Mouse (Mus musculus): ENCODE data around the gene Nr0b2.

The Nr0b2 gene

GRCm38 (mm10) chr4:133559846-133560245 lies 6.7 kb downstream of the Nr0b2 start:
- in situ Hi-C loops (cut with MboI, MseI), result loop anchor here (10.0 kb wide), 1 partner anchor 875 kb away; no protein-coding TSS in a partner anchor

GRCm38 (mm10) chr4:133561622-133562021 lies 8.4 kb downstream of the Nr0b2 start:
- in situ Hi-C loops (cut with MboI, MseI), result loop anchor here (10.0 kb wide), 1 partner anchor 873 kb away; no protein-coding TSS in a partner anchor

- in situ Hi-C loops (cut with MboI, MseI), result loop anchor here (10.0 kb wide), 1 partner anchor 872 kb away; no protein-coding TSS in a partner anchor
Observed at GRCm38 (mm10) chr4:133563123-133563571, 10.0 kb downstream of the Nr0b2 start.

- in situ Hi-C loops (cut with MboI, MseI), result loop anchor here (10.0 kb wide), 1 partner anchor 868 kb away; no protein-coding TSS in a partner anchor
Observed at GRCm38 (mm10) chr4:133567251-133567650, 14.1 kb downstream of the Nr0b2 start.

GRCm38 (mm10) chr4:133569291-133570065 lies 16.3 kb downstream of the Nr0b2 start:
- in situ Hi-C loops (cut with MboI, MseI), result loop anchor here (10.0 kb wide), 1 partner anchor 865 kb away; no protein-coding TSS in a partner anchor

- in situ Hi-C loops (cut with MboI, MseI), result no loop called here
Observed at GRCm38 (mm10) chr4:133570066-133570466, 16.9 kb downstream of the Nr0b2 start.

GRCm38 (mm10) chr4:133574070-133574842 lies 21.1 kb downstream of the Nr0b2 start, which contains the start of gene Gpatch3:
Gene Gpatch3 (plus strand): TSS chr4:133574745.
- in situ Hi-C loops (cut with MboI, MseI), result no loop called here

GRCm38 (mm10) chr4:133574843-133575202 lies 21.6 kb downstream of the Nr0b2 start:
- in situ Hi-C loops (cut with MboI, MseI), result no loop called here

GRCm38 (mm10) chr4:133577983-133578382 lies 24.8 kb downstream of the Nr0b2 start:
- in situ Hi-C loops (cut with MboI, MseI), result no loop called here

GRCm38 (mm10) chr4:133583690-133584058 lies 30.5 kb downstream of the Nr0b2 start:
- in situ Hi-C loops (cut with MboI, MseI), result no loop called here

- in situ Hi-C loops (cut with MboI, MseI), result no loop called here
Observed at GRCm38 (mm10) chr4:133584059-133584951, 31.1 kb downstream of the Nr0b2 start, which contains the start of gene Gpn2. Gene Gpn2 (plus strand): TSS chr4:133584362.

GRCm38 (mm10) chr4:133592570-133592969 lies 39.4 kb downstream of the Nr0b2 start:
- in situ Hi-C loops (cut with MboI, MseI), result loop anchor here (5.0 to 10.0 kb wide), 2 partner anchors 52 to 235 kb away; no protein-coding TSS in a partner anchor

- in situ Hi-C loops (cut with MboI, MseI), result loop anchor here (10.0 kb wide), 1 partner anchor 49 kb away; no protein-coding TSS in a partner anchor
Observed at GRCm38 (mm10) chr4:133595538-133595937, 42.4 kb downstream of the Nr0b2 start.

GRCm38 (mm10) chr4:133596084-133596483 lies 42.9 kb downstream of the Nr0b2 start:
- in situ Hi-C loops (cut with MboI, MseI), result loop anchor here (10.0 kb wide), 1 partner anchor 49 kb away; no protein-coding TSS in a partner anchor

- in situ Hi-C loops (cut with MboI, MseI), result loop anchor here (10.0 kb wide), 1 partner anchor 46 kb away; no protein-coding TSS in a partner anchor
Observed at GRCm38 (mm10) chr4:133598616-133599015, 45.4 kb downstream of the Nr0b2 start.

- in situ Hi-C loops (cut with MboI, MseI), result loop anchor here (10.0 kb wide), 1 partner anchor 46 kb away; no protein-coding TSS in a partner anchor
Observed at GRCm38 (mm10) chr4:133599116-133599515, 45.9 kb downstream of the Nr0b2 start.

- in situ Hi-C loops (cut with MboI, MseI), result loop anchor here (10.0 kb wide), 1 partner anchor 45 kb away; no protein-coding TSS in a partner anchor
Observed at GRCm38 (mm10) chr4:133599571-133600073, 46.4 kb downstream of the Nr0b2 start.

- in situ Hi-C loops (cut with MboI, MseI), result no loop called here
Observed at GRCm38 (mm10) chr4:133600306-133600705, 47.1 kb downstream of the Nr0b2 start.

GRCm38 (mm10) chr4:133601721-133602218 lies 48.6 kb downstream of the Nr0b2 start, which contains the start of gene Sfn:
Gene Sfn (minus strand): TSS chr4:133602168.
- in situ Hi-C loops (cut with MboI, MseI), result no loop called here

GRCm38 (mm10) chr4:133603056-133603455 lies 49.9 kb downstream of the Nr0b2 start:
- in situ Hi-C loops (cut with MboI, MseI), result no loop called here

Measured in regulatory T cell (primary cell).